Mouse (Mus musculus) ovary, postnatal 14 days (tissue): ENCODE results near the gene Olig1.
"Not testable (repeated sequence)": the region's sequence is repeated elsewhere in the genome, so short reads cannot be mapped to it uniquely, and the experiment has no call there.

Experiments
- DNase-seq: peaks from one replicate; pipeline ENCODE4 v3.0.0; 2022; ENCODE audit warnings: low spot score

Olig1 gene

GRCm38 (mm10) chr16:91246292-91246691 lies 23.3 kb upstream of the Olig1 start:
- no peak for DNase-seq

- not testable (repeated sequence) for DNase-seq
Measured at GRCm38 (mm10) chr16:91255419-91256164, 14.0 kb upstream of the Olig1 start.

- no peak for DNase-seq
Measured at GRCm38 (mm10) chr16:91258956-91259355, 10.6 kb upstream of the Olig1 start.

- no peak for DNase-seq
Measured at GRCm38 (mm10) chr16:91260861-91261260, 8.7 kb upstream of the Olig1 start.

GRCm38 (mm10) chr16:91262467-91263220 lies 6.9 kb upstream of the Olig1 start:
- DNase-seq, result no peak

- DNase-seq, result no peak
Measured at GRCm38 (mm10) chr16:91265972-91266371, 3.6 kb upstream of the Olig1 start.

GRCm38 (mm10) chr16:91268724-91269452 lies 684 bp upstream of the Olig1 start:
- no peak for DNase-seq

- DNase-seq, result no peak
Measured at GRCm38 (mm10) chr16:91270212-91270971, 820 bp downstream of the Olig1 start.

DNA sequence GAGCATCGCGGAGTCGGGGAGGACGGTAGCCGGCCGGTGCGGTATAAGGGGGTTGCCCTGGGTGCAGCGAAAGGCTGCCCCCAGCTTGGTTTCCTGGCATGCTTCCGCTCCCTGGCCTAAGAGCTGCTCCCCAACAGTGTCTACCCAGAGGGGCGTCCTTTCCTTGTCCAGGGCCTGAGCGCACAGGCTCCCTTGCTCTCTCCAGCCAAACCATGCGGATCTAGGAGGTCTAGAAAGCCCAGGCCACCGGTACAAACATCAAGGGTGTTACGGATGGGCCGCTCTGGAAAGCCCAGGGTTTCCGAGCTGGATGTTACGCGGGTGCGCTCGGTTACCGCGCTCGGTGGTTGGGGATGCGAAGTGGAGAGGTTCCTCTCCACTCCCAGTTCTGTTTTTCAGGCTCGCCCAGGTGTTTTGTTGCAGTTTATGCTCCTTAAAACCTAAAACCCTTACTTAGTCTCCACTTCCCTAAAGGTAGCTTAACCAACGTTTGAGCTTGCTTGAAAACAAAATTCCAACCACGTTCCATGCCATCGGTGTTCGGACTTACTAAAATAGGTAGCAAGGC lies 1.5 kb downstream of the Olig1 start:
- DNase-seq, result no peak

- DNase-seq, result no peak
Measured at GRCm38 (mm10) chr16:91271634-91272033, 2.1 kb downstream of the Olig1 start.

- no peak for DNase-seq
Measured at GRCm38 (mm10) chr16:91280516-91280915, 10.9 kb downstream of the Olig1 start.

DNA sequence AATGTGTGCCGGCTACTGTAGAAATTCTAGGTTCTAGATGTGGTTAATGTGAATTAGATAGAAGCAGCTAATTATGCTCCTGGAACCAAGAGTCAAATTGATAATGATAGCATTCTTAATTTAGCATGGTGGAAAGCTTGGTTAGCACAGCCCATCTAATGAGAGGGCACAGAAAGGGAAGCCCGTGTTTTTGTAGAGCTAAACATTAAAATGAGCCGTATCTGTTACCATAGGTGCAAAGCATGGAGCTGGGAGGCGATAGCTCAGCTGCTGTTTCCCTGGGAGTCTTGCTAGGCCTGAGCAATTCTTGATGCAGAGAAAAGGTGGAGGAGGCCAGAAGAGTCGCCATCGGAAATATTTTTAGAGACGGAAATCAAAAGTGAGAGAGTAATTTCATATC lies 22.5 kb downstream of the Olig1 start:
- no peak for DNase-seq

- DNase-seq, result no peak
Measured at GRCm38 (mm10) chr16:91292719-91293333, 23.3 kb downstream of the Olig1 start.

DNA sequence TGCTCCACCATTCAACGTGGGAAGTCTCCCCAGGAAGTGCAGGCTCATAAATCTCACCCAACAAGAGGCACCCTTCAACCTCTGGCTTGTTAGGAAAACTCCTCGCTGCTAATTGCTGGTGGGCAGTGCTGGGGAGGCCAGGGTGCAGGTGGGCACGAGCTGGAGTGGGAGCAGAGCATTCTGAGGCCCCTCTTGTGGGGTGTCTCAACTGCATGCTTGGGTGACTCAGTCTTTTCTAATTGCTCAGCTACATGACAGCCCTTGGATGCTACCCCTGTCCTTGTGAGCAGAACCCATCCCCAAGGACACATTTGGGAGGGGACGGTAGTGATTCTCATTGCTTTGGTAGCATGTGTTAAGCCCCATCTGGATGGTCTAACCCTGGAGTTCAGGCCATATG lies 28.2 kb downstream of the Olig1 start:
- no peak for DNase-seq

GRCm38 (mm10) chr16:91299412-91299811 lies 29.8 kb downstream of the Olig1 start:
- no peak for DNase-seq

DNA sequence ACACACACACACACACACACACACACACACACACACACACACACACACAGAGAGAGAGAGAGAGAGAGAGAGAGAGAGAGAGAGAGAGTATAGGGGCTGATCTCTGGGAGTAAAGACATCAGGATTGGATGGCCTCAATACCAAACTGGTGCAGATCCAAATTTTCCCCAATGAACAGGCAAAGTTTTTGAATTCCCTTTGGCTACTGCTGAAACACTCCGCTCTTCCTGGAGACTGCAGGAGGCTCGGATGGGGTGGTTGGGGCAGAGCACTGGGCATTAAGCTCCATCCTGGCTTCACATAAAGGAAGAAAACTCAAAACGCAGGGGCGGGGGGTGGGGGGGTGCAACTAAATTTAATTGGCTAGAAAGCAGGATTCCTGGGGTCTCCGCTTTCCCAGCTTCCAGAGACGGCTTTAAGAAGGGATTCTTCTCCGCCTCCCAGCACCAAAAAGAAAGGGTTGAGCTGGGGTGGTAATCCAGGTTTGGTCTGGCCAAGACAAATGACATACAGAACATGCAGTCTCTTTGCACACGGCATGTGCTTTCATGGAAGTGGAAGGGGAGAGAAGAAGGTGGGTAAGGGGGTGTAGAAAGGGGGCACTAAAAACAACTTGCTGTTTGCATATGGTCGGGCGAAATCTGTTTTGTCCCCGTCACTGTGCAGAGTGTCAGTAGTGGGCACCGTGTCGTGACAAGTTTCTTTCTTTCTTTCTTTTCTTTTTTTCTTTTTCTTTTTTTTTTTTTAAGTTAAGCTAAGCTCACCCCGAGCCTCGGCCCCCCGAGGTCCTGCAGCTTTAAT lies 31.3 kb downstream of the Olig1 start:
- DNase-seq, result no peak

- DNase-seq, result no peak
Measured at GRCm38 (mm10) chr16:91301454-91301853, 31.9 kb downstream of the Olig1 start.

GRCm38 (mm10) chr16:91303776-91304709 lies 34.5 kb downstream of the Olig1 start:
- no peak for DNase-seq

DNA sequence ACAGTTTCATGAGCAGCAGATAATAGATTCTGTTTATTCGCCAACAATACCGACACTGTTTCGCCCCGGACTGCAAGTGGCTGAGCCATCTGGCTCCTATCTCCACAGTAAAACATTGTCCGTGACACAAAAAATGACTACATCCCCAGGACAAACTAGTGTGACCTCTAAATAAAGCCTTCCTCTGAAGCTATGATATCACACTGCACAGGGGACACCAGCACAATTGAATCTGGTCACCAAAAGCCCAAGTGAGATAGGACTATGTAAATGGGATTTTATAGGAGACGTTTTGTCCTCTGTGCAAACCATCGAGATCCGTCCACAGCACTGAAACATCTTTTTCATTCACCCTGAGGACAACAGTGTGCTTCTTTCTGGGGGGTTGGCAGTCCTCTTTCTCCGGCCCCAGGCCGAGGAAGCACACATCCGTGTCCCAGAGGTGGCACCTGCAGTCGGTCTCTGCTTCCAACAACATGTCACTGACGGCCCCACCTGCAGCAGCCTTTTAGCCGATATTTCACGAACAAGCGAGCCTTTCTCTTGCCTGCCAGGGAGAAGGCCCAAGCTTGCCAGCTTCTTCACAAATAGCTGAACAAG lies 36.0 kb downstream of the Olig1 start:
- DNase-seq, result no peak
